Comparison of ENCODE assay signal across 23 mouse cellular contexts in the genomic region with DNA sequence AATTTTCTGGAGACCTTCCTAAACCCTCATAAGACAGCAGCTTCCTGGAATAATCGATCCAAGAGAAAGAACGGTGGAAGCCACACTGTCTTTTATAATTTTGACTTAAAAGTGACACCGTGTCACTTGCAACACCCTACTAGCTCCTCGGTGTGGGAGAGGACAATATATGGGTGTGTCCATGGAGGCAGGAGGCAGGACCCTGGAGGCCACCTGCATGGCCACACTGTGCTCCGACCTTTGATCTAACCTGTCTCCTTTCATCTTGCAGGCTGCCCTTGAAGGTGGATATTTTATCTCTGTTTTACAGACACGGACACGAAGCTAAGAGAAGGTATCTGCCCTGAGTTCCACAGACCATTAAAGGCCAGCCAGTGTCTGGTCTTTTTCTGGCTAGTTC.
"Had no signal": no experiment of that assay in that cellular context is flagged by ENCODE, and none has a peak within 500 bp of the region (broad histone marks: within the 10 kb centered on the region; RNA-seq: fewer than 3 reads in every experiment).

No protein-coding gene starts in this region.

- H3K9me3 ChIP-seq: limb, embryonic 12.5 days; limb, embryonic 15.5 days; liver, embryonic 15.5 days; lung, embryonic 15.5 days; megakaryocyte, embryonic 14.5 days; midbrain, embryonic 10.5 days; midbrain, embryonic 13.5 days; neural tube, embryonic 13.5 days had no signal

- H3K27ac ChIP-seq: kidney, postnatal 0 days; limb, embryonic 12.5 days; limb, embryonic 15.5 days; liver, embryonic 15.5 days; lung, embryonic 15.5 days; midbrain, embryonic 10.5 days; midbrain, embryonic 13.5 days; neural tube, embryonic 13.5 days had no signal

- H3K36me3 ChIP-seq: limb, embryonic 12.5 days; limb, embryonic 15.5 days; liver, embryonic 15.5 days; lung, embryonic 15.5 days; midbrain, embryonic 10.5 days; midbrain, embryonic 13.5 days; neural tube, embryonic 13.5 days had no signal

- H3K4me3 ChIP-seq: limb, embryonic 12.5 days; limb, embryonic 15.5 days; liver, embryonic 15.5 days; lung, embryonic 15.5 days; megakaryocyte, embryonic 14.5 days; midbrain, embryonic 10.5 days; midbrain, embryonic 13.5 days; myocyte; neural tube, embryonic 13.5 days had no signal

- ATAC-seq: midbrain, embryonic 13.5 days; midbrain, embryonic 16.5 days had no signal

- H3K9ac ChIP-seq: limb, embryonic 12.5 days; limb, embryonic 15.5 days; liver, embryonic 15.5 days; lung, embryonic 15.5 days; midbrain, embryonic 13.5 days; neural tube, embryonic 13.5 days had no signal

- H3K4me2 ChIP-seq: limb, embryonic 12.5 days; limb, embryonic 15.5 days; liver, embryonic 15.5 days; lung, embryonic 15.5 days; midbrain, embryonic 13.5 days; neural tube, embryonic 13.5 days had no signal

- DNase-seq: kidney, adult 2 months; kidney, postnatal 36 days; left cerebral cortex, postnatal 4 days; lung, adult 18-20 months; lung, postnatal 10 days; lung, postnatal 36 days; retina, postnatal 1 day; right cerebral cortex, postnatal 25 days; spleen, adult 18-20 months; thymus, adult 18-20 months; thymus, postnatal 14 days; thymus, postnatal 4 days had no signal

- H3K27me3 ChIP-seq: limb, embryonic 12.5 days; limb, embryonic 15.5 days; liver, embryonic 15.5 days; lung, embryonic 15.5 days; midbrain, embryonic 13.5 days; neural tube, embryonic 13.5 days had no signal
